Mouse (Mus musculus) neutrophil, adult 5-6 weeks (primary cell): ENCODE results near the gene Hist3h2ba. TPM values are rescaled to one million over a fixed set of nuclear protein-coding genes. Genes with fewer than 3 reads are reported as not detected.
A peak's percentile ranks its signal among the peaks of the same experiment; 100 is the strongest.

Source experiments
- ATAC-seq: fragments of 151-379, 151-347 bp; 2 replicates; pipeline ENCODE4 v1.8.0; 2017; ENCODE audit warnings: mild to moderate bottlenecking, moderate TSS enrichment; ENCODE audit not compliant: insufficient number of reproducible peaks, poor library complexity, low FRiP score, severe bottlenecking; ENCODE audit errors: extremely low read depth
- total RNA-seq: library from RNA; stranded (forward); fragments of 200-1000 nt; gene quantifications from 2 replicates; pipeline ENCODE4 v1.2.3, GENCODE M21; 2017

The Hist3h2ba gene
- total RNA-seq, 1 experiment from 2014 or later = 3.7 TPM

GRCm38 (mm10) chr11:58959186-58959825 lies 10.6 kb downstream of the Hist3h2ba start:
- ATAC-seq = no peak

- peak; percentile 80 for ATAC-seq
Observed at GRCm38 (mm10) chr11:58959921-58960465, 11.3 kb downstream of the Hist3h2ba start.

- no peak for ATAC-seq
Observed at GRCm38 (mm10) chr11:58961364-58962177, 12.9 kb downstream of the Hist3h2ba start.

- ATAC-seq = no peak
Observed at GRCm38 (mm10) chr11:58963543-58963942, 14.8 kb downstream of the Hist3h2ba start.

GRCm38 (mm10) chr11:58964216-58964615 lies 15.5 kb downstream of the Hist3h2ba start:
- no peak for ATAC-seq

- ATAC-seq = no peak
Observed at GRCm38 (mm10) chr11:58965001-58965760, 16.5 kb downstream of the Hist3h2ba start.

- peak; percentile 69 for ATAC-seq
Observed at GRCm38 (mm10) chr11:58967346-58967745, 18.6 kb downstream of the Hist3h2ba start.

- ATAC-seq = no peak
Observed at GRCm38 (mm10) chr11:58968551-58968950, 19.8 kb downstream of the Hist3h2ba start.

- no peak for ATAC-seq
Observed at GRCm38 (mm10) chr11:58969027-58969426, 20.3 kb downstream of the Hist3h2ba start.

- no peak for ATAC-seq
Observed at GRCm38 (mm10) chr11:58969659-58970058, 20.9 kb downstream of the Hist3h2ba start.

- no peak for ATAC-seq
Observed at GRCm38 (mm10) chr11:58970831-58971530, 22.3 kb downstream of the Hist3h2ba start.

GRCm38 (mm10) chr11:58971796-58972195 lies 23.1 kb downstream of the Hist3h2ba start:
- no peak for ATAC-seq

- no peak for ATAC-seq
Observed at GRCm38 (mm10) chr11:58974414-58974813, 25.7 kb downstream of the Hist3h2ba start.

GRCm38 (mm10) chr11:58977150-58977549 lies 28.4 kb downstream of the Hist3h2ba start:
- ATAC-seq = no peak

- no peak for ATAC-seq
Observed at GRCm38 (mm10) chr11:58977607-58978026, 28.9 kb downstream of the Hist3h2ba start.

- ATAC-seq = peak; percentile 42
Observed at GRCm38 (mm10) chr11:58978027-58978705, 29.4 kb downstream of the Hist3h2ba start, which contains the start of gene Trim11. Gene Trim11 (plus strand): TSS chr11:58978093.

- no peak for ATAC-seq
Observed at GRCm38 (mm10) chr11:58978706-58979030, 29.9 kb downstream of the Hist3h2ba start.

GRCm38 (mm10) chr11:58979183-58979582 lies 30.5 kb downstream of the Hist3h2ba start:
- no peak for ATAC-seq
